Mouse (Mus musculus) bone marrow, adult 2 months (tissue): Measurements from ENCODE around the gene 4430402I18Rik. TPM values are rescaled to one million over a fixed set of nuclear protein-coding genes. Genes with fewer than 3 reads are reported as not detected.

Experiments used
- H3K27ac ChIP-seq: fragments of 200-500 bp; 2 replicates; pipeline ENCODE4 v1.5.1; 2012; ENCODE audit warnings: low read depth, mild to moderate bottlenecking, control low read depth, inconsistent platforms, low read length; ENCODE audit not compliant: control insufficient read depth, poor library complexity, insufficient read depth
- H3K4me1 ChIP-seq: fragments of 200-500 bp; 2 replicates; pipeline ENCODE4 v1.6.1; 2011; ENCODE audit warnings: low read length; ENCODE audit not compliant: control insufficient read depth, insufficient read depth
- H3K4me3 ChIP-seq: fragments of 200-500 bp; replicated peaks from 2 replicates; pipeline ENCODE3; 2011; ENCODE audit warnings: mild to moderate bottlenecking, low read depth, low read length, control low read depth; ENCODE audit not compliant: control insufficient read depth
- CTCF ChIP-seq: fragments of 200-500 bp; IDR thresholded peaks from 2 replicates; pipeline ENCODE4 v1.5.1; 2011; ENCODE audit warnings: low read length, control low read depth; ENCODE audit not compliant: control insufficient read depth, insufficient read depth
- POLR2A ChIP-seq: fragments of 200-500 bp; IDR thresholded peaks from 2 replicates; pipeline ENCODE4 v1.6.1; 2011; ENCODE audit warnings: low read depth, mild to moderate bottlenecking, control low read depth, low read length, borderline replicate concordance; ENCODE audit not compliant: control insufficient read depth
- WGBS: fragments of 180-500 bp; shearing (Covaris S2); methylation state at CpG from one replicate; pipeline ENCODE4 v1.1.7; 2018; 5-methylcytosine and 5-hydroxymethylcytosine counted together
- polyA plus RNA-seq: library from polyadenylated mRNA; stranded (reverse); fragments of >200 nt; gene quantifications from 2 replicates; pipeline ENCODE4 v1.2.4, GENCODE M21; 2011; ENCODE audit warnings: low replicate concordance; ENCODE audit not compliant: missing spikeins, insufficient read depth, insufficient read length

Gene 4430402I18Rik
- polyA plus RNA-seq, 1 experiment = not detected

GRCm38 (mm10) chr19:28997976-28998630 lies 30.5 kb upstream of the 4430402I18Rik start:
- H3K4me3 ChIP-seq = no peak overlapping the region
- H3K4me1 ChIP-seq = peaks cover 3% of the 10 kb centered on the region
- H3K27ac ChIP-seq = no peak overlapping the region
- TF ChIP-seq POLR2A = no peak
- WGBS = 83% methylated on average over 4 of the region's 4 CpGs

- Histone ChIP-seq H3K4me3 (no peak overlapping the region), H3K27ac (no peak overlapping the region), H3K4me1 (peaks cover 3% of the 10 kb centered on the region)
- TF ChIP-seq POLR2A = no peak
- no peak for TF ChIP-seq CTCF
- WGBS = 29% methylated on average over 5 of the region's 5 CpGs
Measured at GRCm38 (mm10) chr19:28995366-28995765, 27.8 kb upstream of the 4430402I18Rik start.

- Histone ChIP-seq H3K27ac (no peak overlapping the region), H3K4me3 (no peak overlapping the region), H3K4me1 (peaks cover 3% of the 10 kb centered on the region)
- WGBS = 87% methylated on average over 7 of the region's 7 CpGs
- TF ChIP-seq POLR2A = no peak
- no peak for TF ChIP-seq CTCF
Measured at GRCm38 (mm10) chr19:28994870-28995269, 27.3 kb upstream of the 4430402I18Rik start.

- WGBS = 41% methylated on average over 5 of the region's 5 CpGs
- Histone ChIP-seq H3K4me3 (no peak overlapping the region), H3K27ac (no peak overlapping the region), H3K4me1 (peaks cover 3% of the 10 kb centered on the region)
- TF ChIP-seq CTCF (no peak), POLR2A (no peak)
Measured at GRCm38 (mm10) chr19:28991391-28991790, 23.8 kb upstream of the 4430402I18Rik start.

- 1% methylated on average over 41 of the region's 41 CpGs for WGBS
- H3K27ac ChIP-seq = peak overlapping the region; percentile 91
- H3K4me3 ChIP-seq = peak overlapping the region; percentile 95
- no peak for TF ChIP-seq CTCF
- TF ChIP-seq POLR2A = no peak
- peaks cover 1% of the 10 kb centered on the region for H3K4me1 ChIP-seq
Measured at GRCm38 (mm10) chr19:28990590-28991221, 23.1 kb upstream of the 4430402I18Rik start.

GRCm38 (mm10) chr19:28990194-28990589 lies 22.6 kb upstream of the 4430402I18Rik start, which contains the start of gene Cdc37l1:
Cdc37l1 (plus strand) TSS chr19:28990352.
- WGBS = 0% methylated on average over 37 of the region's 37 CpGs
- TF ChIP-seq CTCF = no peak
- TF ChIP-seq POLR2A = peak; percentile 84; the same call in 1 of the 2 replicates
- Histone ChIP-seq H3K27ac (peak within 1 kb of the TSS; percentile 91), H3K4me3 (peak within 1 kb of the TSS; percentile 95), H3K4me1 (no peaks in the 10 kb centered on the region; the same call in 1 of the 2 replicates)

- Histone ChIP-seq H3K27ac (no peak overlapping the region), H3K4me3 (peak overlapping the region; percentile 95), H3K4me1 (no peaks in the 10 kb centered on the region; the same call in 1 of the 2 replicates)
- no peak for TF ChIP-seq CTCF
- TF ChIP-seq POLR2A = no peak
- 47% methylated on average over 8 of the region's 8 CpGs for WGBS
Measured at GRCm38 (mm10) chr19:28989515-28989914, 21.9 kb upstream of the 4430402I18Rik start.

GRCm38 (mm10) chr19:28982617-28983016 lies 15.0 kb upstream of the 4430402I18Rik start:
- Histone ChIP-seq H3K4me3 (no peak overlapping the region), H3K27ac (no peak overlapping the region), H3K4me1 (no peaks in the 10 kb centered on the region)
- TF ChIP-seq CTCF (no peak), POLR2A (no peak)
- 66% methylated on average over 7 of the region's 7 CpGs for WGBS
